Mouse (Mus musculus): Measurements from ENCODE around the gene Lpin1.

Lpin1 gene

DNA sequence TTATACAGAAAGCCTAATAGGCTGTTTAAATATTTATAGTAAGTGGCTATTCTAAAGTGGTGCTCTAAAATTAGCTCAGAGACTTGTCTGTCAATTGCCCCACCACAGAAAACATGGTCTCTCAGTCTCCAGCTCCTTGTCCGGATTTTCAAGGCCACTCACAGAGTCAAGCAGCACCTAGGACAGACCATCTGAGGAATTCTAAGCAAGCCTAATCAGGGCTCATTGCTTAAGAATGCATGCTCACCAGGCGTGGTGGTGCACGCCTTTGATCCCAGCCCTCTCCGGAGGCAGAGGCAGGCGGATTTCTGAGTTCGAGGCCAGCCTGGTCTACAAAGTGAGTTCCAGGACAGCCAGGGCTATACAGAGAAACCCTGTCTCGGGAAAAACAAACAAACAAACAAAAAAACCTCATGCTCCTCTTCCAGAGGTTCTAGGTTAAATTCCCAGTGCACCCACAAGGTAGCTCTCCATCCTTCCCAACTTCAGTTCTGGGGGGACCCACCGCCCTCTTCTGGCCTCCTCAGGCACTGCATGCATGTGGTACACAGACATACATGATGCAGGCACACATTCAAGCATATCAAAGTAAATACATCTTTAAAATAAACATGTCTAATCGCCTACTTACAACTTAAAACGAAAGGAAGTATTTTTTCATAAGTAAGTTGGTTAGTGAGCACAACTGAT, 40.2 kb downstream of the Lpin1 start:
- no peak for DNase-seq

DNA sequence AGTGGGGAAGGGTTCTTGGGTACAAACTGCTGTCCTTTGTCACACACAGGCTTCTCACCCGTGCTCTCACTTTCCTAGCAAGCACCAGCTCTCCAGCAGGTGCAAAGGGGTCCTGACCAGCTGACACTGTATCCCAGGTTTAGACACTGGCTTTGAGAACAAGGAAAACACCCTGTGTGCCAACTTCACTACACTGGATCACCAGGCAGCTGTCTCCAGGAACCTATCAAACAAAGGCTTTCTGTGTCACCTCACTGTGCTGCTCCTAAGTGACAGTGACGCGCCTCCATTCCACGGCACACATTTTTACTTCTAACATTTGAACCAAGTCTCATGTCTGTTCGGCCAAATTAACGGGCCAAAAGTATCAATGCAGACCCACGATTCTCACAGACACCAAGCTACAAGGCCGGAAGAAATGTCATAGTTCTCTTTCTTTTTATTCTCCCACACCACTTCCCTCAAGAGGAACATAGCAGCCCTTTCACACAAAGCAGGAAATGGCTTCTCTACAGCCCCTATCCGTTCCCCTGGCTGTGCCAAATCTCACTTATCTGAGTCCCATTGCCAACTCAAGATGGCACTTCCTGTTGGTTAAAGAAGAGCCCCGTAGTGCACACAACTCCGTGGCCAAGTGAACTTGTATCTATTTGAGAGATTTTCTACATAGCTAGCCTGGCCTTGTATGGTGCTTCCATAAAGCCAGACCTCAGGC, 41.7 kb downstream of the Lpin1 start:
- DNase-seq: no peak

DNA sequence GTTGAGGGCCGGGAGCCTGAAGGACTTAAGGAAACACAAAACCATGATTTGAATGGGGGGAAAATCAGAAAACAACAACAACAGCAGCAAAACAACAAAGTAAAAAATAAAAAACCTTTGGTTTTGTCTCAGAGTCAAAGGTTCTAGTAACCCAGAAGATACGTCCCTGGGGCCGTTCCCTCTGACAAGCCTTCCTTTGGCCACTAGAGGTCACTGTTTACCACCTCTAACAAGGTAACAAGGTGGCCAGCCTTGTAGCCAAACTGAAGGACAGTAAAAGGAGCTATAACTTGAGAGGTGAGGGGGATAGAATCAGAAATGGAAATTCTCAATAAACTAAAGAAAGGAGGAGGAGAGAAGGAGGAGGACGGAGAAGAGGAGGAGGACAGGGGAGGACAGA, 42.3 kb downstream of the Lpin1 start:
- peak; percentile 63 for DNase-seq

DNA sequence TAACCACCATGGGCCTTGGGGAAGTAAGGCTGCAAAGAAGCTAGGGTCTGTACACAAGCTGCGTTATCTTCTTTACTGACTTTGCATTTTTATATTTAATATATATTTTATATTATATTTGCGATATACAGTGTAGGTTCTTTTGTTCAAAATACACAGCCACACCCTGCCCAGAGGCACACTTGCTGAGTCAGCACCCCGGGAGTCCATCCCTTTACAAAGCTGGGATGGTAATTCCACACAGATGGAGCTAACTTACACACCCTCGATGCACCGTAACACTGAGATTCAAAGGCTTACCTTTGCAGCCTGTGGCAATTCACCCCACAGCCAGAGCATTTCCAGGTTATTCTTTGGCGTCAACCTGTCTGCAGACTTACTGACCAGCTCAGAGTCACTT, 42.7 kb downstream of the Lpin1 start:
- no peak for DNase-seq

DNA sequence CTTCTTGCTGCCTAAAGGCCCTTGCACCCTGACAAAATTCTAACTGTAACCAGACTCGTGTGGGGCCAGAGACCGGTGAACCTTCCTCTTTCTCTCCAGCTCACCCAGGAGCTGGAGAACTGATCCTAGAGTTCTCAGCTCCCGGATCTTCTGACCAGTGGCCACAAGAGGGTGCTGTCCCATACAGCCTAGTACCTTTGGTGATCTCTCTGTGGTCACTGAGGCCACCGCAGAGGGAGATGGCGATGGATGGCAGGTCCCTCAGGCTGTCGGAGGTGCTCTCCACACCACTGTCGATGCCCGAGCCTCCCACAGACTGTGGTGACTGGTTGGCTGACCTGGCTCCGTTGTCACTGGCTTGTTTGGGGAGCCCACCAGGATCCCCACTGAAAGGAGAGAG, 47.3 kb downstream of the Lpin1 start:
- peak; percentile 45 for DNase-seq

DNA sequence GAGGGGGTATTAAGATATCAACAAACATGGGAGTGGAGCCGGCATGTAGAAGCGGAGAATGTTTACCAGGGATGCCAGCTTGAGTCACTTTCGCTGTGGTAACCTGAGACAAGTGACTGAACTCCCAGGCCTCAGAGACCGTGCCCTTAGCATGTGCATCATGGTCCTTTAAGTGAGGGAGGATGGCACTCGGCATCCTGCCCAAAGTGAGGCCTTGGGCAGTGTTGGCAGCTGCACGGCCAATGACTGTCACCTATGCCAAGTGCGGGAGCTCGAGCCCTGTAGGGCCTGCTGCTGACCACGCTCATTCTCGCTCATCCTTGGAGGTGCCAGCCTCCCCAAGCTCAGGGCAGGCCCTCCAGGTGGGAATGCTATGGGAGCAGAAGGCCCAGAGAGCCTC, 48.1 kb downstream of the Lpin1 start:
- DNase-seq: no peak

DNA sequence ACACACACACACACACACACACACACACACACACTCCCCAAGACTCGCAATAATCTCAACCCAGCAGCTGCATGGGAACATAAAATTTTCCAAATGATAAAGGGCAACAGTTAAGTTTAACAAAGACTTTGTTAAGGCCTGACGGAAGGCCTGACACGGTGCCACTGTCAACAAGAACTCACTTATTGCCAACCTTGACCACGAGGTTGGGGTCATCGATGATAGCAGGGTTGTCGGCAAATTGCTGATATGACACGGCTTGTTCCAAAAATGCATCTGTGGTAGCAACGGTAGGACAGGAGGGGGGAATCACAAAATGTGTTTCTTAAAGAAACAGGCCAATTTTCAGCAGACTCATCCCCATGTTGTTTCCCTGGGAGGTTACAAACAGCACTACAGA, 48.6 kb downstream of the Lpin1 start:
- DNase-seq: no peak

DNA sequence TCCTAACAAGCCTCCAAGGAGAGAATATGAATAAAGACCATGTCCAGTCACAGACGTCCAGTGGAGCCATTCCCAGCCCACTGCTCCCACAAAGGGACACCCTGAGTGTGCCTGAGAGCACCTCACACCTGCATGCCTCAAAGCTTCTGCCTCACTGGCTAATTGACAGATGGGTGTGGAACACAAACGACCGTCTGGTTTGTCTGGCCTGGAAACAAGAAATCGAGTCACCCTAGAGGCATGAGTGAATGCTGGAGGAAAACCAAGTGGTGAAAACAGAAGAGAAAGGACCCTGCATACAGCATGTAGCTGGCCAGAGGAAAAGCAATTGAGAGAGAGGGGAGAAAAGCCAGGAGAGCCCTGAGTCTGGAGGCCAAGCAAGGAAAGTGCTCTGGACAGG, 53.5 kb downstream of the Lpin1 start:
- no peak for DNase-seq

DNA sequence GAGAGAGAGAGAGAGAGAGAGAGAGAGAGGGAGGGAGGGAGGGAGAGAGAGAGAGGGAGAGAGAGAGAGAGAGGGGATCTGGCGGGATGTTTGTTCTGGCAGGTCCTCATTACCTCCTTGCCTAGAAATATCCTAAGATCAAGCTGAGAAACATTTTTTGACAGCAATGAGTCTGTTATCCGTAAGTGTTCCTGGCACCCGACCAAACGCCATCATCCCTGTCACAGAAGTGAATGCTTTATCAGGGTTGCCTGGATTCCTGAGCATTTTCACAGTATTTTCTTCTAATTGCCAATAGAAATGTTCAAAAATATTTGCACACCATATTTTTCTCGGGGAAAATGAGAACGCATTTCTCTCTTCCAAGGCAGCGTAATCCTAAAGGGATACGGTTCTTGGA, 56.6 kb downstream of the Lpin1 start:
- DNase-seq: no peak

DNA sequence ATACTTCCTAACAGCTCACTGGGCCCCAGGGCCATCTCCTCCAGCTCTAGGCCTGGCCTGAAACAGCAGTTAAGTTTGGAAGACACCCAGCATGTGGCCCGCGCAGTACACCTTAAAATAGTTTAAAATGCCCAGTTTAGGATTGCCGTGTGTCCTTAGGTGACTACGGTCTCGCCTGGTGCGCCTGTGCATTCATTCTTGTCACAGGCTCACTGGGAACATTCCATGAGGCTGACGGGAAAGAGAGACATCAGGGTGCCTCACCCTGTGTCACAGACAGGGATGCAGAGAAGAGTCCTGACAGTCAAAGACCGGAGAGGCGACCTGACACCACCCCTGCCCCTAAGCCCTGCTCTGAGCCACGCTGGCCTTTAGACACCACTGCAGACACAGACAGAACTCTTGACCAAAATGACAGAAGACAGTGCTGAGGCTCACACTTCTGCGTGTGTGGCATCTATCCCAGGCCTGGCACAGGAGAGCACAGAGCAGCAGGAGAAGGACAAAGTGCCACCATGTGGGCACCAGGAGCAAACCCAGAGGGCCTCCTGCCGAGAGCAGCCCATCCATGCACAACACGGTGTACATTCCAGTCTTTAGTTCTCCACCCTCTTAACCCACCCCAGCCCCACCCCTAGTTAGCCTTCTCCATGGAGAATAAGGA, 58.5 kb downstream of the Lpin1 start:
- no peak for DNase-seq

DNA sequence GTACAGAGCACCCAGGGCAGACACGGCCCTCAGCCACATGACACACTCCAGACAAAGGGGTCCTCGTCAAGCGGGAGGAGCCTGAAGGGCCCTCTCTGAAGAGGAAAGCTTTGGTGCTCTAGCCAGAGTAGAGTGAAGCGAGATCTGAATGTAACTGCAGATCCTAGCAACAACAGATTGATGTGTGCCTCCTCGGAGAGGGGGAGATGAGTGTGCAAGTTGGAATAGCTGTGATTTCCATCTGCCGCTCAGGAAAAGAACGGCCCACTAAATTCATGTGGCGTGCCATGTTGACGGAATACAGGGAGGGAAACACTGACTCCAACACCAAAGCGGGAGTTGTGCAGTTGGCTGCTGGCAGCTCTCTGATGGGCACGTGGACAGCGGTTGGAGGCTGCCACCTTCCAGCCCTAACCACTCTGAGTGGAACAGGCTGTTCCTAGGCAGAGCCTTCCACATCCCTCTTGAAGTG, 59.7 kb downstream of the Lpin1 start:
- no peak for DNase-seq

DNA sequence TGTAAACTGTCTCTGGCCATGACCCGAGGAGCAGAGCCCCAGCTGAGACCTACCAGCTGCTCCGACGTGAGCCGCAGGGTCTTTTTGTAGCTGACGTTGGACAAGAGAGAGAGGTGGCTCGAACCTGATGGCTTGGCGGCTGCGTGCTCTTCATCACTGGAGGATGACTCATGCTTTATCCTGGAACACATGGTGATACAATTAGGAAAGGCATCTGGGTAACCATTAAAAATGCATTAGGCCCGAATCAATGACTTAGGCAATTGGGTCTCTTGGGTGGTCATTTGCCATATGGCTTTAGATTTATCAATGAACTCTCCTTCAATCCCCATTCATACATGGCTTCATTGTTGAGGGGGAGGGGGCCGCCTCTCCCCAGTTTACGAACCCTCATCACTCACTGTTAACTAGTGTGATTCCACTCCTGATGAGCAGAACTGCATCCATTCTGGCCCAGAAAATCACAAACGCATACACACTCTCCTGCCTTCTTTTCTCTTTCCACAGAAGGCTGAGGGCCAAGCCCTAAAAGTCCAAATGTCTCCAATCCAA, 61.9 kb downstream of the Lpin1 start:
- DNase-seq: no peak

DNA sequence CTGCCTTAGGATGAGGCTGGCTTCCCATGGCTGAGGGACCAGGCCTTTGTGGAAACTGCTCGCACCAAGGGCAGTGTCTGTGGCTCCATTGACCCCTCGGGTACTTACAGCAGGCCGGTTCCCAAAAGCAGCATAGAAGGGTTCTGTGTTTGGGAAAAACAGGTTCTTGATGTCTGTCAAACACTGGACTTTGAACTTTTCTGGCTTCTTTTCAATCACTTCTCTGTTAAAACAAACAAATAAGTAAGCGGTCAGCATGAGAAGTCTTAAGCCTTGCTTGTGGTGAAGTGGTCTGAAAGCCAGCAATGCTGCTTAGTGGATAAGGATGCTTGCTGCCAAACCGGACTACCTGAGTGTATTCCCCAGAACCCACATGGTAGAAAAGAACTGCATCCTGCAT, 69.2 kb downstream of the Lpin1 start:
- no peak for DNase-seq

DNA sequence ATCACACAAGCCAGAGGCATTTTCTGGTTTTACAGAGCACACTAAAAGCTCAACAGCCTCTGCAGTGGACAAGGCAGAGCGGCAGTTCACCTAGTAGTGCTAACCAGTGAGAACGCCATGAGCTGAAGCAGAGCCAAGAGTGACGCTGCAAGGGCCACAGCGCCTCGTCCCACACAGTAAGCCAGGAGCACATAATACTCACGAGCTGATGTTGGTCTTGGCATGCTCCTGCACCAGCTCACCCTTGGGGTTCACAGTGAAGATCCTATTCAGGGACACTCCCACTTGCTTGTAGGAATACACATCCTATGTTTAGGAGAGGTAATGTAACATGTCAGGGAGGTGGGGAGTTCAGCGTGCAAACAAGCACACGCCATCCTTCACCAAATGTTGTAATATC, 70.1 kb downstream of the Lpin1 start:
- no peak for DNase-seq

DNA sequence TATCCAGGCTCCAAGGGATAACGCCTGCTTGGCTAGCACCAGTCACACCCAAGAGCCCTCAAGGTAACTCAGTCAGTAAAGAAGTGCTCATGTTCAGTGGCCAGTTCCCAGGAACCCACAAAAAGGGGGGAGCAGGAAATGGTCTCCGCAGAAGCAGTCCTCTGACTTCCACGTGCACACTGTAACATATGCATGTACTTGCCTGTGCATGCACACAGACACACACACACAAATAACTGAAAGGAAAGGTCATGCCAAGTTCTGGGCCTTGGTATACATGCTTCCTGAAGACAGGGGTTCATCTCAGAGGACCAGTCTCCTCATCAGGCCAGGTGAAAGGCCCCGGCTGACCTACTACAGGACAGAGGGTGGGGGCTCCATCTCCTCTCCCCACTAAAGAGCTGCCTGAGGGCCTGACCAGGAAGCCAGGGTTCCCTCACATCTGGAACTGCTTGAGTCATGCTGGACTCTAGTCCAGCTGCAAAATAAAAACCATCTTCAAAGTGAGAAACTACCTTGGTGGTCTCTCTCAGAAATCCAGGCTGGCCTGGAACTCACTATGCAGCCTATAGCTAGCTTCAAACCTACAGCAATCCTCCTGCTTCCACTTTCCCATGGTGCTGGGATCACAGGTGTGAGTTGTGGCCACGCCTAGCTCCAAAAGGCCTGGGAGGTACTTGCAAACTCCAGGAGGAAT, 70.7 kb downstream of the Lpin1 start:
- DNase-seq: no peak

DNA sequence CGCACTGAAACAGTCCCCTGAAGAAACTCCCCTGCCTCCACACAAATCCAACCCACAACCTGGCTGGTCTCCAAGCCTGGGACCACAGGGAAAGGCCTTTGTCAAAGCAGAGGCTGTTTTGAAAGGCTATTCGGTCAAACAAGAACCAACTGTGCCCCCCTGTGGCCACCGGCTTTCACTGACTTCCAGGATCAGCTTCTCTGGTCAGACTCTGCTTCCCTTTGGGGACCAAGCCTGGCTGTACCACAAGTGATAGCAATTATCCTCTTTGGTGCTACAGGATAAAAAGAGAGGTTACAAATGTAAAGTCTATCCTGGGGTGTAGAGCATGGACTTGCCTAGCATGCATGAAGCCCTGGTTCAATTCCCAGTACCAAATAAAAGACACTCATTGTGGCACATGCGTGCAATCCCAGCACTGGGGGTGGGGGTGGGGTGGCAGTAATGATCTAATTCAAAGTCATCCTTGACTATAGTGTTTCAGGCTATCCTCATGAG, 77.4 kb downstream of the Lpin1 start:
- DNase-seq: peak; percentile 71

DNA sequence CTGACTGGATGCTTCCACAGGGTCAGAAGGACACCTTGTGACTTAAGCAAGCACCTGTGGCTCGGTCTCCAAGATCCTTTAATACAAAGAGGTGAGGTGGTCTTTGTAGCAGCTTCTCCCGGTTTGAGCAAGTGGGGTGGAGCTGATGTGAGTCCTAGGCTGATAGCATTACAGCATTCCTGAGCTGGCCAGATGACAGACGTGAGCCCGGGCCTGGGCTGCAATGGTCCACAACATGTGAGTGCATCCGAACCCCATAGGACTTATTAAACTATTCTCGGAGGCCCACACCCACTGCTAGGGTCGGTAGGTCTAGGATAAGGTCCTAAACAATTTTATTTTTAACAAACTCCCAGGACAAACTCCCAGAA, 77.9 kb downstream of the Lpin1 start:
- no peak for DNase-seq

DNA sequence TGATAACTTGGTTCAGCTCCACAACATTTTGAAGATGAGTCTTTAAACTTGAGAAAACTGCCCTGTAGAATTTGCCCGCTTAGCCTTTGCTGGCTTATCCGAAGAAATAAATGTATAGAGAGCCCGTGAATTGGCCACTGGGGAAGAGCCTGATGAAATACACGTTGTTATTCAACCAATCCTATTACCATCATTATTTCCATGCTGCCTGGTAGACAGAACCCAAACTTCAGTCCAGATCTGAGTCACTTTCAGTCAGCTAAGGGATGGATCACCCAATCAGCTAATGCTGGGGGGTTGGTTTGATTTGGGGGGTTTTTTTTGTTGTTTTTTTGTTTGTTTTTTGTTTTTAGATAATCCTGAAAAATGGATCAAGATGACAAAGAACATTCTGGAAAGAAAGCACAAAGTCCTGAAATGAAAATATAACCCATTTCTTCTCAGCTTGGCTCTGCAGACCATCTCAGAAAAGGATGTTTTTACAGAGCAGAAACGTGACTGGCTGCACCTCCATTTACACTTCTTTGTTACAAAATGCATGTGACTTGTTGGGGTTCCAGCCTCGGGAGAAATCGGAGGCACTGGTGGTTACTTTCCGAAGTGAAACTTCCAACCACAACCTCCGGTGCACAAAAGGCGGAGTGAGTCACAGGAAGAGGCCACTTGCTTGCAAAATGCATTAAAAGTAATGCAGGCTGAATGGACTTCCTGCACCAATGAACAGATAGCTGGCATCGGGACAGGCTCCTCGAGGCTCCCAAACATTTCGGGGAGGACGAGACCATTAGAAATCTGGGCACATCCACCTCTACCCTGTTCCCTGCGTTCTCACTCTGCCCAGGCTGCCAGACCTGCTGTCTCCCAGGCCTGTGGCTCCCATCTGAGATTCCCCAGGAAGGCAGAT, 78.6 kb downstream of the Lpin1 start:
- DNase-seq: peak; percentile 18

DNA sequence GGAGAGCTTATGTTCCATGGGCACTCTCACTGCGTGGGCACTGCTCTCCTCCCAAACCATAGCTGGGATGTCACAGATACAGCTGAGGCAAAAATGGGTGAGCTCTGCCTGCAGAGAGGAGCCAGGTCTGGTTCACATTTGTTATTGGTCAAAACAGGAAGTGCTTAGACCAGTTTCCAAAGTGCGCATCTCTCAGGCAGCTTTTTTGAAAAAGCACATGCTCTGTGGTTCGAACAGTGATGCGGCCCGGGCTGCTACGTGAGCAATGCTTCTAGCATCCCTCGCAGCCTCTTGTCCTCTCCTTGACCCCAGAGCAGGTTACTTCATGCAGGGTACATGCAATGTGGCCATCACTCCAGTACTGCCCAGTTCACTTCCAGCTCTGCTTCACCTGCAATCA, 82.1 kb downstream of the Lpin1 start:
- no peak for DNase-seq

DNA sequence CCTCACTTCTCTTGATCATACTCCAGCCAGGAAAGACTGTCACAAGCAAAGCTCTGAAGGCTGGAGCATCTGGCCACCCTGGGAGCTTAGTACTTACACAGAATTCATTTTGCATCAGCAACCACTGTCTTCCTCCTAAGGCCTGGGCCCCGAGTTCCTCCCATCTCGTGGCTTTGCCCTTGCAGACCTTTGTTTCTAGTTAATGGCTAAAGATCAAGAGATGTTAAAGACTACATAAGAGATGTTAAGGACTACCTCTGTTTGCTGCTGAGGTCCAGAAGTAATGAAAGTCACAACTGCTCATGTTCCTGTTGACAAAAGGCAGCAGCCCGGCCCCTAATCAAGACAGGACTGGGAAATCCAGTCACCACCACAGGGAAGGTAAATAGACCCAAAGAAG, 82.8 kb downstream of the Lpin1 start:
- no peak for DNase-seq

DNA sequence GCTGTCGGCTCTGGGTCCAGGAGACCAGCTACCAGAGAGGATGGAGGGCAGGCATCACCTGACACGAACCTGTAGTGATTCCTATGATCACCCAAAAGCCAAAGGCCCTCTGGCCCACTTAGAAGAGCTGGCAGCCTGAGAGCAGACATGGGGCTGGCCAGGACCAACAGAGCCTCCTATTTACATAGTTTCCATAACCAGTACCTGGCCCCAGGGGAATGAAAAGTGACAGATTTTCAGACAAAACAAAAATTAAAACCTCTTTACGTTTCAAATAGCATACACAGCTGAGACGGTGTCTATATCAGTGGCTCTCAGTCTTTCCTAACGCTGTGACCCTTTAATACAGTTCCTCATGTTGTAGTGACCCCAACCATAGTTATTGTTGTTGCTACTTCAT, 83.9 kb downstream of the Lpin1 start:
- DNase-seq: no peak

DNA sequence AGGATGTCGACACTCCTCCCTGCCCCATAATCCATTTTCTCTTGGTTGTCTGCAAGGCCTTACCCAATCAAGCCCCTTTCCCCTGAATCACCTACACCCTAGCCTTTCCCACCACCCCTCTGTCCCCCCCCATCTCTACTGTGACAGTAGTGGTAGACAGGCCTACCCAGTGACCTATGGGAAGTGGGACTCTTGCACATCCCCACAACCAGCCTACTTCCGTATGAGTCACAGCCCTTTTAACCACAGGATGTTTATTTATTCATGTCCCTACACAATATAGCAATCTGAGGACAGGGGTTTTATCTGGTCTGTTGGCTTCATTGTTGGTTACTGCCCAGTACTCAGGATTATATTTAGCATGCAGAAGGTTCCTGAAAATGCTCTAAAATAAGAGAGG, 84.6 kb downstream of the Lpin1 start:
- DNase-seq: no peak

All from liver (tissue).